Mouse (Mus musculus) myocyte (in vitro differentiated cells): Measurements from ENCODE around the gene Tectb. TPM values are rescaled to one million over a fixed set of nuclear protein-coding genes. Genes with fewer than 3 reads are reported as not detected.

Experiments used
- H3K27me3 ChIP-seq: one replicate; pipeline ENCODE4 v1.6.1; 2011; ENCODE audit not compliant: control insufficient read depth, insufficient read depth, insufficient read length
- H3K36me3 ChIP-seq: one replicate; pipeline ENCODE4 v1.6.1; 2011; ENCODE audit not compliant: control insufficient read depth, insufficient read depth
- H3K4me2 ChIP-seq: one replicate; pipeline ENCODE4 v1.6.1; 2011; ENCODE audit warnings: low read depth, control low read depth
- H3K4me3 ChIP-seq: one replicate; pipeline ENCODE4 v1.5.1; 2011; ENCODE audit warnings: mild to moderate bottlenecking, control low read depth, moderate library complexity
- H3K79me2 ChIP-seq: one replicate; pipeline ENCODE4 v1.6.1; 2011; ENCODE audit not compliant: control insufficient read depth, insufficient read depth
- H3ac ChIP-seq: one replicate; pipeline ENCODE4 v1.6.1; 2011; ENCODE audit not compliant: control insufficient read depth, insufficient read length
- CEBPB ChIP-seq: IDR thresholded peaks from 2 replicates; pipeline ENCODE4 v1.6.1; 2011; ENCODE audit warnings: mild to moderate bottlenecking, moderate library complexity; ENCODE audit not compliant: poor library complexity, insufficient read depth, severe bottlenecking
- E2F4 ChIP-seq: IDR thresholded peaks from one replicate; pipeline ENCODE4 v1.6.1; 2011; ENCODE audit warnings: mild to moderate bottlenecking, control low read depth, moderate library complexity; ENCODE audit not compliant: insufficient read depth
- MAX ChIP-seq: IDR thresholded peaks from one replicate; pipeline ENCODE4 v1.6.1; 2011; ENCODE audit warnings: low read depth, mild to moderate bottlenecking, control low read depth
- MYOD1 ChIP-seq, 3 experiments: IDR thresholded peaks; one replicate each; pipeline ENCODE4 v1.6.1; 2011; ENCODE audit warnings: control low read depth in 2 of 3, low read depth in 2 of 3, mild to moderate bottlenecking in 2 of 3, moderate library complexity in 1 of 3; ENCODE audit not compliant: insufficient read length in 2 of 3, control insufficient read depth in 1 of 3
- MYOG ChIP-seq, 3 experiments: IDR thresholded peaks; one replicate each; pipeline ENCODE4 v1.6.1; 2011; ENCODE audit warnings: control low read depth in 2 of 3, low read depth in 2 of 3, mild to moderate bottlenecking in 2 of 3; ENCODE audit not compliant: insufficient read length in 2 of 3, control insufficient read depth in 1 of 3, insufficient read depth in 1 of 3
- POLR2A ChIP-seq: IDR thresholded peaks from one replicate; pipeline ENCODE4 v1.6.1; 2011; ENCODE audit warnings: low read depth, mild to moderate bottlenecking, control low read depth, moderate library complexity; ENCODE audit not compliant: insufficient read length
- POLR2AphosphoS2 ChIP-seq: IDR thresholded peaks from one replicate; pipeline ENCODE4 v1.6.1; 2011; ENCODE audit warnings: low read depth, control low read depth; ENCODE audit not compliant: insufficient read length
- REST ChIP-seq: IDR thresholded peaks from one replicate; pipeline ENCODE4 v1.6.1; 2011; ENCODE audit warnings: mild to moderate bottlenecking, control low read depth, moderate library complexity; ENCODE audit not compliant: insufficient read depth, insufficient read length
- SRF ChIP-seq: IDR thresholded peaks from one replicate; pipeline ENCODE4 v1.6.1; 2011; ENCODE audit warnings: low read depth; ENCODE audit not compliant: control insufficient read depth, insufficient read length
- TCF12 ChIP-seq: IDR thresholded peaks from one replicate; pipeline ENCODE4 v1.6.1; 2011; ENCODE audit warnings: mild to moderate bottlenecking, control low read depth; ENCODE audit not compliant: poor library complexity, insufficient read depth, severe bottlenecking
- TCF3 ChIP-seq: IDR thresholded peaks from one replicate; pipeline ENCODE4 v1.6.1; 2011; ENCODE audit warnings: low read depth, control low read depth; ENCODE audit not compliant: insufficient read length
- USF1 ChIP-seq: IDR thresholded peaks from one replicate; pipeline ENCODE4 v1.6.1; 2011; ENCODE audit warnings: low read depth, mild to moderate bottlenecking, control low read depth, moderate library complexity
- polyA plus RNA-seq: library from polyadenylated mRNA; unstranded; fragments of >200 nt; fragmentation: generic; extraction: Trizol; gene quantifications from one replicate; pipeline ENCODE4 v1.2.1, GENCODE M21; 2012; ENCODE audit warnings: missing spikeins

Tectb gene
- polyA plus RNA-seq, 1 experiment = not detected

DNA sequence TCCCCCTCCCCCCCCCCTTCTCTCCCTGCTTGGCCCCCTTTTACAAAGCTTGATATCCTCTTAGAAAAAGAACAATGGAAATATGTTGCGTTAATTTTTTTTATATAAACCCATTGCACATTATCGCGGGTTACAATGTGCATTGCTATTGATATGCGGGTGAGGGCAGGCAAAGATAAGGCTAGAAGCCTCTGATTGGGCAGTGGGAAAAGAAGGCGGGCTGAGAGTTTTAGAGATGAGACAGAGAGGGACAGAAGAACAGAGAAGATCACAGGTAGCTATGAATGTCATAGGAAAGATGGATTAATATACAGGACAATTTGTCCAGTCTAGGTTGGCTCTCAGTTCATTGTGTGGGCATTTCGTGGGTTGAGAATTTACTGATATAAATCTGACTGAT is 26.7 kb downstream of the Tectb start:
- peaks cover 39% of the 10 kb centered on the region for H3K27me3 ChIP-seq
- H3K79me2 ChIP-seq = no peaks in the 10 kb centered on the region
- no peak overlapping the region for H3K4me2 ChIP-seq

DNA sequence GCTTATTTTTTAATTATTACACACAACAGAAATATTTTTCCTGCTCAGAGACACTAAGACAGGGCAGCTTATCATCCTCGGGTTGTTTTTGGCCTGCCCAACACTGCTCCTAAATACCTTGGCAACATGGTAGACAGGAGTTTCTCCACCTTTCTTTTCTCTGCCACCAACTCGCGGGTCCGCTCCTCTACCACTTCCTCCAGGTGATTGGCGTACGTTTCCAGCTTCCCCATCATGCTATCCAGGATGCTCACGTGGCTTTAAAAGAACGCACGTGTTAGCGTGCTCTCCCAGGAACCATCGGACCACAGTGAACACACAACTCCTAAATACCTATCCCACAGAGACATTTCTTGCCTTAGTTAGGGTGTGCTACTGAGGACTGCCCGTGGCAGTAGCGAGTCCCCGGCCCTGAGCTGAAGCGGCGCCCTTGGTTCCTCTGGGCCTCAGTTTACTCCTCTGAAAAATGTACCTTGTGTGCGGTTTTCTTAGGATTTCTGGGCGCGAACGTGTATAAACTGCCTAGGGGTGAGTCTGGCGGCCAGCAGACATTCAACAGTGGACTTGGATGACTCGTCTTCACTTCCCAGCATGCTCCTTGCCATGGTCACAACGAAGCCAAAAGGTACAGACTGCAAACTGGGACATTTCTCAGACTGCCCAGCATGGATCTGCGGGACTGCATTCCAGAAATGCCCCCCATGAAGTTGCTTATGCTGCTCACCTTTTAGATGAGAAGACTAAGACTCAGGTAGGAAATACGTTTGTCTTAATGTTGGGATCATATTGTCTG is 27.4 kb downstream of the Tectb start:
- no peak overlapping the region for H3K4me3 ChIP-seq
- no peak overlapping the region for H3ac ChIP-seq
- TF ChIP-seq E2F4 = no peak
- TF ChIP-seq TCF12 = no peak
- TF ChIP-seq REST = no peak
- TF ChIP-seq MYOD1 (IDR thresholded peaks at IDR 0.05; ENCODE audit: control insufficient read depth in 1 of 3, insufficient read length in 2 of 3, low read depth in 2 of 3) = no peak
- no peak for TF ChIP-seq POLR2AphosphoS2
- TF ChIP-seq CEBPB = no peak
- no peak for TF ChIP-seq SRF
- TF ChIP-seq MYOG (IDR thresholded peaks at IDR 0.05; ENCODE audit: control insufficient read depth in 1 of 3, insufficient read depth in 1 of 3, insufficient read length in 2 of 3, low read depth in 2 of 3) = no peak
- no peak for TF ChIP-seq TCF3
- TF ChIP-seq MAX = no peak
- no peak for TF ChIP-seq USF1
- no peak for TF ChIP-seq POLR2A
- H3K79me2 ChIP-seq = no peaks in the 10 kb centered on the region
- no peaks in the 10 kb centered on the region for H3K36me3 ChIP-seq
- H3K4me2 ChIP-seq = no peak overlapping the region
- H3K27me3 ChIP-seq = peaks cover 36% of the 10 kb centered on the region

More for the DNA sequence above, 26.7 kb downstream of the Tectb start:
- no peak overlapping the region for H3ac ChIP-seq
- no peak for TF ChIP-seq POLR2AphosphoS2
- TF ChIP-seq MAX = no peak
- TF ChIP-seq POLR2A = no peak
- no peak for TF ChIP-seq USF1
- TF ChIP-seq MYOD1 (IDR thresholded peaks at IDR 0.05; ENCODE audit: control insufficient read depth in 1 of 3, insufficient read length in 2 of 3, low read depth in 2 of 3) = no peak
- no peak for TF ChIP-seq TCF3
- no peaks in the 10 kb centered on the region for H3K36me3 ChIP-seq
- no peak overlapping the region for H3K4me3 ChIP-seq

DNA sequence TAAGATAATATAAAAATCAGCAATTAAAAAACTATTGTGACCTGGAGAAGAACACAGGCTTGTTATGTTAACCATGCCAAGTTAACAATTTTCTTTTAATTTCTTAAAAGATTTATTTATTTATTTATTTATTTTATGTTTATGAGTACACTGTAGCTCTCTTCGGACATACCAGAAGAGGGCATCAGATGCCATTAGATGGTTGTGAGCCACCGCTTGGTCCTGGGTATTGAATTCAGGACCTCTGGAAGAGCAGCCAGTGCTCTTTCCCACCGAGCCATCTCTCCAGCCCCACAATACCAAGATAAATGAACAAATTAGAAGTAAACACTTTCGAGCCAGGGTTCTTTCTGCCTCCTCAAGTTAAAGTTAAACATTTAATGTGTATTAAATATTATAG is 28.1 kb downstream of the Tectb start:
- Histone ChIP-seq H3K27me3 (peaks cover 29% of the 10 kb centered on the region), H3K4me2 (no peak overlapping the region), H3ac (no peak overlapping the region), H3K4me3 (no peak overlapping the region), H3K36me3 (no peaks in the 10 kb centered on the region), H3K79me2 (no peaks in the 10 kb centered on the region)
- TF ChIP-seq USF1 (no peak), TCF12 (no peak), POLR2AphosphoS2 (no peak), REST (no peak), MAX (no peak), E2F4 (no peak), MYOG (IDR thresholded peaks at IDR 0.05; ENCODE audit: control insufficient read depth in 1 of 3, insufficient read depth in 1 of 3, insufficient read length in 2 of 3, low read depth in 2 of 3) (no peak), CEBPB (no peak), TCF3 (no peak), POLR2A (no peak), SRF (no peak), MYOD1 (IDR thresholded peaks at IDR 0.05; ENCODE audit: control insufficient read depth in 1 of 3, insufficient read length in 2 of 3, low read depth in 2 of 3) (no peak)

DNA sequence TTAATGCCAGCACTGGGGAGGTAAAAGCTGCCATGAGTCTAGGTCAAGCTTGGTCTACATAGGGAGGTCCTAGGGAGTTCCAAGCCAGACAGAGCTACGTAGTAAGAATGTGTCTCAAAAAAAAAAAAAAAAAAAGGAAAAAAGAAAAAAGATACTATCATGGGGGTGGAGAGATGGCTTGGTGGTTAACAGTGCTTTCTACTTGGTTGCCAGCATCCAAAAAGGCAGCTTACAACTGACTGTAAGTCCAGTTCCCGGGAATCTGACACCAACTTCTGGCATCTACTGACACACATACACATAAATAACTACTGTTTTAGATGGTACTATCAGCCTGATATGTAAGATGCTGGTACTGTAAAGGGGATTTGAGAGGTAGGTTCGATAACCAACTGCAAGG is 28.6 kb downstream of the Tectb start:
- no peaks in the 10 kb centered on the region for H3K79me2 ChIP-seq
- no peak overlapping the region for H3K4me3 ChIP-seq
- H3ac ChIP-seq = no peak overlapping the region
- peaks cover 26% of the 10 kb centered on the region for H3K27me3 ChIP-seq
- TF ChIP-seq E2F4 (no peak), POLR2AphosphoS2 (no peak), MAX (no peak), POLR2A (no peak), MYOD1 (IDR thresholded peaks at IDR 0.05; ENCODE audit: control insufficient read depth in 1 of 3, insufficient read length in 2 of 3, low read depth in 2 of 3) (no peak), TCF12 (no peak), REST (no peak), TCF3 (no peak), USF1 (no peak)
- no peak overlapping the region for H3K4me2 ChIP-seq
- H3K36me3 ChIP-seq = no peaks in the 10 kb centered on the region

DNA sequence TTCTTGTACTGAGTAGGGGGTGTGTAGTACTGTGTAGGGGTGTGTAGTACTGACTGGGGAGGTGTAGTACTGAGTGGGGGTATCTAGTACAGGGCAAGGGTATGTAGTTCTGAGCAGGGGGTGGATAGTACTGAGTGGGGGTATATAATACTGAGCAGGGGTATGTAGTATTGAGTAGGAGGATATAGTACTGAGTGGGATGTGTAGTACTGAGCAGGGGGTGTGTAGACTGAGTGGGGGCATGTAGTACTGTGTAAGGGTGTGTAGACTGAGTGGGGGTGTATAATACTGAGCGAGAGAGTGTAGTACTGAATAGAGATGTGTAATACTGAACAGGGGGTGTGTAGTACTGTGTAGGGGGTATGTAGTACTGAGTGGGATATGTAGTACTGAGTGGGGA is 31.2 kb downstream of the Tectb start:
- no peak overlapping the region for H3K4me2 ChIP-seq
- no peaks in the 10 kb centered on the region for H3K36me3 ChIP-seq
- H3K27me3 ChIP-seq = peaks cover 10% of the 10 kb centered on the region
- no peak overlapping the region for H3K4me3 ChIP-seq
- H3K79me2 ChIP-seq = no peaks in the 10 kb centered on the region
- TF ChIP-seq SRF = no peak
- TF ChIP-seq POLR2AphosphoS2 = no peak
- TF ChIP-seq MYOG (IDR thresholded peaks at IDR 0.05; ENCODE audit: control insufficient read depth in 1 of 3, insufficient read depth in 1 of 3, insufficient read length in 2 of 3, low read depth in 2 of 3) = no peak
- TF ChIP-seq TCF3 = no peak
- TF ChIP-seq POLR2A = no peak
- H3ac ChIP-seq = no peak overlapping the region
